Mouse (Mus musculus) cerebral cortex, adult 2 months (tissue): ENCODE measurements around the gene Plcb4.

Experiments used
- WGBS: fragments of 180-500 bp; shearing (Covaris S2); methylation state at CpG from one replicate; pipeline ENCODE4 v1.1.7; 2018; 5-methylcytosine and 5-hydroxymethylcytosine counted together

The Plcb4 gene

DNA sequence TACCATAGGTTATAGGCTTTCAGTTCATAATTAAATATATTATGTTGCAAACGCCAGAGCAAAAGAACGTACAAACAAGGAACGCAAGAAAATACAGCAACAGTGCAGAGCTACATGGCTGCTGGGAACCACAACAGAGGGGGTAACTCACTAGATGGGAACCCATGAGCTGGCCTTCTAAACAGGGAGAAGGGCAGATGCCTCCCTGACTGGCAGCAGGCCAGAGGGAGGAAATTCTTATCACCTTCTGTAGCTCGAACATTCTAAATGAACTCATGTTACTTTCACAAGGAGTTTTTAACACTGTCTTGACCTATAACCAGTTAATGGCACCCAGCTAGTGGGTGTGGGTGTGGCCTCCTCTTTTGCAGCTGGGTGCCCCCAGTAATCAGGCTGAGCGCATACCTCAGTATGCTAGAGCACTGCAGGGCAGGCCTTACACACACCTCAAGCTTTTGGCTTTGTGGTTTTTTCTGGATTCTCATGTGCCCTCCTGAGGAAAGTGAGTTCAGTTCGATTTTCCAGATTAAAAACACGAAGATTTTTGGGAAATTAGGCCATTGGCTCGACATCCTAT, 102.5 kb downstream of the Plcb4 start:
- whole genome bisulfite sequencing: 91% methylated on average over 8 of the region's 8 CpGs

DNA sequence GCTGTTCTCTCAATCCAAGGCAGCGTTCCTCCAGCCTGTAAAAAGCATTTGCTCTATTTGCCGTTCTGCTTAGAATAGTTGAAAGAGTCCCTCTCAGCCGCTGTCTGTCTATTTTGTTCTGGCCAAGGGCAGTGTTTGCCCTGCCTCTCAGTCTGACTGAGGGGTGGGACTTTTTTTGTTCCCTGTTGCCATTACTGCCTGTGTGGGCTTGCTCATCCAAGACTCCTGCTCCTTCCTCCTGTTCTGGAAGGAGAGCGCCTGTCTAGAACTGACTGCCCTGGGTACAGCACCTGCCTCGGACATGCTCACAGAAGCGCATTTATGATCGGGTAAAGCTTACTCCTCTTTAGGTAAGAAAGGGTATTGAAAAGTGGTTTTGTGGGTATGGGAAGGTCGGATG, 105.9 kb downstream of the Plcb4 start:
- WGBS: 72% methylated on average over 8 of the region's 8 CpGs

DNA sequence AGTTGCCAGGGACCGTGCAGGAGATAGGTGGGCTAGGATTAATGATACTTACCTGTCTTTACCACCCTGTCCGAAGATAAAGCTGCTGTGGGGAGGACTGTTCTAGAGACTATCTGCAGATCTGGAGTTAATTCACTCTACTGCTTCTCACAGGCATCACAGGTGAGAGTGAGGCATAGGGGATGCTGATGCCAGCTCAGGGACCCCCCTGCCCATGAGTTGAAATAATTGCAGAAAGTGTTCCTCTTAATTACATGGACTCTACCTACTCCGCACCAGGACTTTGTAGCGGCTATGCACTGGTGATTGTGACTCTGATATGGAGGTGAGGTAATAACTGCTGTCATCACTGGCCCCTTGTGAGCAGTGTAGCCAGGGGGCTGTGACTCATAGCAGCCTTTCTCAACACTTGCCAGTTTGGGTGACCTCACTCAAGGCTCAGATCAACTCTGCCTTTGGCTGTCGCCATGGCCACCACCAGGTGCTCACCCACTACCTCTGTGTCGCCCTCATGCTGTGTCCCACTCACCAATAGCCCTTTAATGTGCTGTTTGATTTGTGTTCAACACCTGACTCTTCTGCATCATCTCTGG, 107.8 kb downstream of the Plcb4 start:
- 95% methylated on average over 6 of the region's 6 CpGs for WGBS

DNA sequence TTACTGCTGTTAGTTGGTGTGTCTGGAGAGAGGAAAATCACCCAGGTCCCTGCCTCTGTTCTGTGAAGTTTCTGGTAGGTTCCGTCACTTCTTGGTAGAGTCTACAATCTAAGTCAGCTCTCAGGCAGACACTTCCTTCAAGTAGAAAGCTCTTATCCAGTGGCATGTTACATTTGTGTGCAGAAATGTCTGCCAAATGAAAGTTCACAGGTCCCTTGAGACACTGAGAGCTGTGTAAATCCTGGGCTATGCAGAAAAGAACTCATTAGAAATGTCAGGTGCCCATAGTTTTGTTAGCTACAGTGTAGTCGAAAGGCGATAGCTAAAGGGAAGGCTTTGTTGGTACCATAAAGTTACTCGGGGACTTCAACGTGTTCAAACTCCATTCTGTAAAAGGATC, 108.7 kb downstream of the Plcb4 start:
- WGBS: 90% methylated on average over 5 of the region's 5 CpGs

DNA sequence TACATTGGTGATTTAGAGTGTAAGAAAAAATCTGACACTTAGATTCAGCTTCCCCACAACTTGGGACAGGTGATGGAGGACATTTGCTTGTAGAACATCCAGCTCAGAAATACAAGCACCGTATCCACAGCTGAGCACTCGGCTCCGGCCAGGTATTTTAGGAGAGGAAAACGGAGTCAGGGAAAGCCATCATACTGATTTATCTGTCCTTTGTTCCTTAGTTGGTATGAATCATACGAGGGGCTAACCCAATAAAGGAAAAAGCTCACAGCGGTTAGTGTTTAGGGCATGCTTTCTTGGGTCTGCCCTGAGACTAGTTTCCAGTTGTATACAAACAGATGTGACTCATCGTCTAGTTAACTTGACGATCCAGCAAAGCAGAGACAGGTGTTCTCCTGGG, 110.9 kb downstream of the Plcb4 start:
- WGBS: 95% methylated on average over 8 of the region's 8 CpGs

DNA sequence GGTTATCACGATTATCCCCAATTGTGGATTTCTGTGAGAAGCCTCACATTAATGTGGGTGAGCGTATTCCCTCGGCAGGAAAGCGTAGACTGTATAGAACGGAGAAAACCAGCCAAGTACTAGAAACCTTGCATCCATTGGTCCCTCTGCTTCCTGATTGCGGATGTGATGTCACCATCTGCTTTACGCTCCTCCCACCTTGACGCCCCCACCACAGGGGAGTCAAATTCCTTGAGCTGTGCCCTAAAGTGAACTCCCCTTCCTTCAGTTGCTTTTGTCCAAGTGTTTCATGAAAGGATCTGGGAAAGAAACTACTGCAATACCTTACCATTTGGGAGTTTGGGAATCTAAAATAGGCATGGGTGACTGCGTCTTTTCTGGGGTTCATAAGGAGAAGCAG, 111.4 kb downstream of the Plcb4 start:
- WGBS: 91% methylated on average over 9 of the region's 9 CpGs

DNA sequence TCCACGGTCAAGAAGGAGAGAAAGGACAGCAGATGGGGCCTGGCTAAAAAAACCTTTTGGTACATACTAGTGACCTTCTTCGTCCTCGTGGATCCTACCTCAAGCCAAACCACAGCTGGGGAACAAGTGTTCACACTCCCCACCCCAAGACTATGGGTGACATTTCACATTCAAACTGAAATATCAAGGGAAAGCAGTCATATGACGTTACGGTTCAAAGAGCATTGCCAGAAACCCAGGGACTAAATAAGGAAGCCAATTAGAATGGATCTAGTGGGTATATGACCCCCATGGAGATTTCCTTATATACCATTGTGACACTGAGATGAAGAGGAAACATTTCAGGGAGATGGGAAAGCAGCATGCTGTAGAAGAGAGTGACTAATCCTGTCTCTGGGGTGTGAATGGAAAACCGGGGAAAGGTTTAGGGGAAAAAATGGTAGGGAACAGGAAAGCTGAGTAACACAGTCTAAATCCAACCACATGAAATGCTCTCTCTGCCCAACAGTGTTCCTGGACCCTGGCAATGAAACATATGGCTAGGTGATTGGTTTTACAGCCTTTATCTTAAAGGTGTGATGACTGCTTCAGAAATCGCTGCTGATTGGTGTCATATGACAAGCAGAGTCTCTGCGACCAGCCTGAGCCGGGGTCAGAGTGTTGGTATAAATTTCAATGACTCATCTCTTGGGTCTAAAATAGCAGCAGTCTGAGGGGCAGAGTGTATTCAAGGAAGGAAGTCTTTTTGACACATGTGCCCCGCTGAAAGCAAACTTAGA, 114.6 kb downstream of the Plcb4 start:
- 72% methylated on average over 10 of the region's 10 CpGs for WGBS

DNA sequence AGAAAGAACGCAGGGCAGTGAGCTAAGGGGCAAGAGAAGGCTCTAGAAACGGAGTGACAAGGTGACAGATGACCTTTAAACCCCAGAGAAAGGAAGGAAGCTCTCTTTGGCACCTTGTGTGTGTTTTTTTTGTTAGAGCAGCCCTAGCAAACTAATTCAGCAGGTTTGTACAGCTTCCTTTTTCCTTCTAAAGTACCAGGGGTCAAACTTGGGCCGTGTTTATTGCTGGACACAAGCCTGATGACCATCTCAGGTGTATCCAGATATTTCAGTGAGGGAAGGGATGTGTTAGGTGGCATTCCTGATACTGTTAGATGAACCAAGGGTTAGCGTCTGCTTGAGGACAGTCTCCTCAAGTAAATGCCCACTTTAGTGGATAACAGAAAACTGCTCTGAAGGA, 116.2 kb downstream of the Plcb4 start:
- 87% methylated on average over 4 of the region's 4 CpGs for WGBS

DNA sequence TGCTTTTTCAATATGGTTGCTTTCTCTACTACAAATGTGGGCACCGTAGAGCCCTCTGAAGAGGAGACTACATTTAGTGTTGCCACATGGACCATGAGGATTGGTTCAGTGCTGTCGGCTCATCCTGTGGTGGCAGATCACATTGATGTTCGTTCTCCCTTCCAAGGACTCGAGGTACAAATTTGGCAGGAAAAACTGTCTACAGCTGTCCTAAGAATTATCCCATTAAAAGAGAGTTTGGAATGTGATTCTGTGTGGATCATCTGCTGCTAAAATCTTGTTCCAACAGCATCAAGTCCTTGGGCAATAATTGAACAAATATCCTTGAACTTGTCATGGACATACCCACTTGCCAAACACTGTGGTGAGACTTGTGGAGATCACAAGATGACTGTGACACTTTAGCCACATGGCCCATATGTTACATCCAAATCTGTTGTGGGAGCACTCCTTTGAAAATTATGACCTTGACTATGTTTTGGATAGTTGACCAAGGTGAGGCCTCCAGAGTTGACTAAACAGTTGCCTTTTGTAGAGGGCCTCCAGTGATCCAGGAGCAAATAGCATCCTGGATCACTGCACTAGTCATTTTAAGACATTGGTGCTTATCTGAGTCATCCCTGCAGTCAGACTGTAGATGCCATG, 117.4 kb downstream of the Plcb4 start:
- 79% methylated on average over 4 of the region's 4 CpGs for WGBS

DNA sequence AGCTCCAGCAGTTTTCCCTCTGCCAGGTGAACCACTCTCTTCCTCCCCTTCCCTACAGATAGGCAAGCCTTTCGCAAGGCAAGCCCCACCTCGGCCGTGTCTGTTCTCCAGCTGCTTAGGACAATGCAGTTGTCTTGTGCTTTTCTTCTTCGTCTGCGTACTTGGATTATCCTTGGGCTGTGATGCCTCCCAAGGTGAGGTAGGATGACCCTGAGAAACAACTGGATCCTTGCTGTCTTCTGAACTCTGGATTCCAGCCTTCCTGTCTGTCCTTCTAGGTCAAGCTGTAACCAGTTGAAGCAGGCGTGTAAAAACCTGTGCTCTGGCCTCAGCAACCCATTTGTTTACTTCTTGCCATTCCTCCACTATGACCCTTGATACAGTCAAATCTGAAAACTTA, 122.6 kb downstream of the Plcb4 start:
- 91% methylated on average over 6 of the region's 6 CpGs for WGBS

DNA sequence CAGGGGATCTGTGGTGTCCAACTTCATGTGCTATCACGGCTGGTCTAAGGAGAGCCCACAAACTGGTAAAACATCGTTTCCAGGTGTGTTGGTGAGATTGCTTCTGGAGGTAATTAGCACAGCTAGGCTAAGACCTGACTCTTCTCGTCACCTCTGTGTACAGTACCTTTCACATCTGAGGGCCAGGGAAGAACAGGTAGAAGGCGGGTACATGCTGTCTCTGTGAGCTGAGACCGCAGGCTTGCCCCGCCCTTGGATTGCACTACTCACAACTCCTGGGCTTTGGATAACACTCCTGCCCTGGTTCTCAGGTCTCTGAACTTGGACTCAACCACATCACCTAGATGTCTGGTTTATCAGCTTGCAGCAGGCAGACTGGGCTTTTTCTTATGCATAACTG, 128.6 kb downstream of the Plcb4 start:
- 95% methylated on average over 6 of the region's 6 CpGs for WGBS

DNA sequence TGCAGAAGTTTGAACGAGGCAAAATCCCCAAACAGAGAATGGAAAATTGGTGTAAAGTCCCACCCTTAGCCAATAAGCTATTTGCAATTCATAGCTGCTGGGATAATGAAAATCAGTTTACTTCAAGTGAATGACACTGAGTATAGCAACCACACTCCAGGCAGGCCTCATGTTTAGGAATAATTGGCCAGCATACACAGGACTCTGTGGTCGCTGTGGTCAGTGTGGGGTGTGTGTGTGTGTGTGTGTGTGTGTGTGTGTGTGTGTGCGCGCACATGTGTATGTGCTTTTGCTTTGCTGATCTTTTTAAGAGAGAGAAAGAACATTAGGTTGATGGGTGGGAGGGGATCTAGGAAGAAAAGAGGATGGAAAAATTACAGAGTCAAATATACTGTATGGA, 134.1 kb downstream of the Plcb4 start:
- 82% methylated on average over 4 of the region's 4 CpGs for WGBS

DNA sequence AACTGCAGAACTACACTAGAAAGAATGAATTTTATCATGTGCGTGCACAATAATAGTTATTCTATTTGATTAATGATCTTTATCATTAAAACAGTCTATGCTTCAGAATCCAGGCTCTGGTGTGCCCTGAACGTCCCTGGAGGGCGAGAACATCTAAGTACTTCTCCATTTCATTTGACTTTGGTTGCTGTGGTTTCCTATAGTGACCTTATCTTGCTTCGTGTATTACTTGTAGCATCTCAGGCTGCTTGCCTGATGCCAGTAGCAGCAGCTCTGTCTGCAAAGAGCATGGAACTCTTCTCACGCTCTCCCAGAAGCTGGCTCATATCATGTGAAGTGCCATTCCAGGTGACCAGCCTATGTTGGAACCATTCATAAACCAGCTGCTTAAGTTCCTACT, 137.9 kb downstream of the Plcb4 start:
- 87% methylated on average over 5 of the region's 5 CpGs for WGBS

DNA sequence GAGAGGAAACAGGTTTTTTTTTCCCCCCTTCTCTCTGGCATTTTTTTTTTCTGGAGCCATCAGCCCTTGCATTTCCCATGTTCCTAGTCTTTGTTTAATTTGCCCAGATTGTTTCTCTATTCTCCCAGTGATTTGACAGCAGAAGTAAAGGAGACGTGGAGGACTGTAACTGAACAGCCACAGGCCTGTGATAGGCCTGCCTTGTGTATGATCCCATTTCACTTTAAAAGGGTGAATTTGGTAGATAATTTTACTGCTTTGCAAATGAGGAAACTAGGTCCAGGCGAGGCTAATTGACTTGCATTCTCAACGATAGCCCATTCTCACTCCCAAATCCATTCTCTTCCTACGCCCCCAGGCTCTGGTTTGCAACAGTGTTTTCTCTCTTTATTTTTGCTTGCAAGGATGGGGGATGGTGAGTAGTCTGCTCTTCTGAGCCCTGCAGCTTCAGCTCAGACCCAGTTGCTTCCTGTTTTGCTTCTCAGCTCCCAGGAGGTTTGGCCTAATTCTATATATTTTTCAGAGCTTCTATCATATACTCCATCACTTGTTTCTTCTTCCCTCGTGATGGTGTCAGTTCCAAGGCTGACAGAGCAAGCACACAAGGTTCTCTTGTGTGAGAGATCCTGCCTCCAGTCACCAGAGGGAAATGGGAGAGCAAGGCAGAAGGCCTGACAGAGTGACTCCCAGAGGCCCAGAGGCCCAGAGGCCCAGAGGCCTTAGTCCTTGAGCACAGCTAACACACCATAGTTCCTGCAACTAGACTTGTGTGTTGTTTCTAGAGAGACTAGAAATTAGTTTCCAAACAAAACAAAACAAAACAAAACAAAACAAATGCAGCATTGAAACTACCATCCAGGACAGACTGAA, 139.1 kb downstream of the Plcb4 start:
- 19% methylated on average over 5 of the region's 5 CpGs for WGBS

DNA sequence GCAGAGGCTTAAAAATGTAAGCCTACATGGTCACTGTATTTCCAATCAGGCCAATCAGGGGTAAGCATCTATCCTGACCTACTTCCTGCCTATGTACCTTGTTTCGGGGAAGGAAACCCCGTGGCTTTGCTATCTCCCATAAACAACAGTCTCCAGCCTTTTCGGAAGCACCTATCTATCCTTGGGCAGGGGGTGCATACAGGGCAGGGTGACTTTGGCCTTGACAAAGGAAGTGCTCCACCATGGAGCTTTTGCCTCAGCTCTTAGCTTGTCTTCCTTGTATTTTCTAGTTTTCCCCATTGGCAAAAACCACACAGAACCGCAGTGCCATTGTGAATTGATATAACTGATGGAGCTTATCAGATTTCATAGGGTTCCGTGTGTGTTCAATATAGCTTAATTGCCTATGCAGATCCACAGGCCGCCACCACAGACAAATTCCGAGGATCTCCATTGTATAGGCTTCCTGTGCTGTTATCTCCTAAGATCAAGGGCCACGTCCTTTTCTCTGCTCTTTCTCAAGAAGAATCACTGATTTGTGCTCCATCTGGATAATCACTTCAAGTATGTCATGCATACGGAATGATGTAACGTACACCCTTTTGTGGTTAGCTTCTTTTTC, 140.4 kb downstream of the Plcb4 start:
- 92% methylated on average over 10 of the region's 10 CpGs for WGBS

DNA sequence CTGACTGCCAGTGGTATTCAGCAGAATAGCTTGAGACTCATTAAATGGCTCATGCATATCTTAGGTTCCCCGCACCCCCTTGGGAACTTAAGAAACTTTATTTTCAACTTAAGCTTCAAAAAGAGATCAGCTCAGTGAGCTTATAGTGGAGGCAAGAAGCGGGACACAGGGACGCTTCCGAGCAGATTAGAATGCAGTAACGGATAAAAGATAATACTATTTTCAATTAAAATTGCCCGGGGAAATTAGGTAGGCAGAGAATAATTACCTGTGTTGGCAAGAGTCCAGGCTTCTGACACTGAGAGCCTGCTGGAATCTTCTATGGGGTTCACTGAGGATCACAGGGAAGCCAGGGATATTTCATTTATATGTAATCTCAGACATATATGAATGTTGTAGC, 141.6 kb downstream of the Plcb4 start:
- 82% methylated on average over 6 of the region's 6 CpGs for WGBS

DNA sequence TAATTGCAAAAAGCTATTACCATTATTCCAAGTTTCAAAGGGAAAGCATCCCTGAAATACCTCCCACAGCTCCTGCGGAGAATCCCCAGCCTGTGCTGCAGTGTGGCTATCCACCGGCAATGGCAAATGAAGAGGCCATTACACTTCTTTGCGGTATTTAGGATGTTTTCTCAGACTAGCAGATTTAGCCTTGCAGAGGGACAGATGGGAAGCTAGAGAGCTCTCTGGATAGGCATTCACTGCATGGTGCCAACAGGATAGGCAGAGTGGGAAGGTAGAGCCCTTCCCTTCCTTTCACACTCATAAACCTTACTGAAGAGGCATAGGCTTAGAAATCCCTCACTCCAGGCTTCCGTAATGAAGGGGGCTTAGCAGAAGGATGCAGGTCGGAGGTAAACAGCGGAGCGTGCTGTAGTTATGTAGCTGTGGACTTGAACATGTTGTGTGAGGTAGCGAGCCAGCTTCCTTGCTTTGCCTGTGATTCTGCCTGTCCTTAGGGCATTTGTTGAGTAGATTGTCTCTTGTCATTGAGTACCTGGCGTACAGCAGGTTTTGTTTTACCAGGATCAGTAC, 144.2 kb downstream of the Plcb4 start:
- WGBS: 74% methylated on average over 9 of the region's 9 CpGs

DNA sequence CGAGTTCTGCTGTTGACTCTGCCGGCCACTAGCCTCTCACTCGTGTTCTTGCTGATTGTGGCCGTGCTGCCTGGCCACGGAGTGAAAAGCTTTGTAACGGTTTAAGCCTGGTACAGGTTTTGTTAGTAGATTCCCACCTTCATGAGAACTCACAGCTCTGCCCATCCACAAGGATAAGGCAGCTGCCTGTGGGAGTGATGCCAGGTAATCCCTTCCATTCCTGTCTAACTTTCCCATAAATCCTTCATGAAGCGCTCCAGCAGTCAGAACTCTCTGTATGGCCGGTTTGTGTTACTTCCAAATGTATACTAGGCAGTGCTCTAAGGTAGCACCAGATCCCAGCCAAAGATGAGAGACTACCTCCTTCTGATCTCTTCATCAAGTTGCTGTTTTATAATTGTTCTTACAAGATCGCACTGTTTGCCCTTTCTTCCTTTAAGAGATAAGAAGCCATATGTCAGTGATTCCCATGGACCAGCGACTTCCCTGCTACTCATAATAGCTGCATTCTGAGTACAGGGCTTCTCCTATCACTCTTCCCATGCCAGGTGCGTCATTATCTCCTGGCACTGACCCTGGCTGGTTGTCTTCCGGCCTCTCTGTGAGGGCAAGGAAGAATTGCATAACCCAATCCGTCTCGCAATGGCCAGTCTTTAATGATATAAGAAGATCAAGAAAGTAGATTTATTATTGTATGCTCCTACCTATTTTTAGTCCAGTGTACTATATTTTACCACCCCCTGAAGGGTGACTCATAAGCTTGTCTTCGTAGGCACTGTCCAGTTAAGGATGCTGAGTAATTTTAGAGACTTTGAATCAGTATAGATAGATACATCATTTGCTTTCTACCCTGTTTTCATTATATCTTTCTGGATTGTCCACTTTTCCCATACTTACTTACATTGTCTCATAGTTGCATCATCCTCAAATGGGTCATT, 147.2 kb downstream of the Plcb4 start:
- WGBS: 77% methylated on average over 15 of the region's 15 CpGs

DNA sequence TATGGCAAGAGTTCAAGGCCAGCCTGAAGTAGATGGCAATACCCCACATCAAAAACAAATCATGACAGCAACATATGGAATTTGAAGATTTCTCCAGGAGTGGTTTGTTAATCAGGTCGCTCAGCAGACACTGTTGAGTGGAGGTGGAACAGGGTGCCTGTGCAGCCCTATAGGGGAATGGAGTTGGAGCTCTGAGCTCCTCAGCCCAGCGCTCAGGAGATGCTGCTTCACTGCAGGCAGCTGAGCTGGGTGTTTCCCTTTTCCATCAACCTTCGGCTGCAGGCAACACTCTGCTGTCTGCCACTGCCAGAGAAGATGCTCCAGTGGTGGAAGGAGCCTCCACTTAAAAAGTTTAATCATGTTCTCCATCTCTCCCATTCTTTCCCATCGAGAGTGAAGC, 149.5 kb downstream of the Plcb4 start:
- WGBS: 75% methylated on average over 4 of the region's 4 CpGs

DNA sequence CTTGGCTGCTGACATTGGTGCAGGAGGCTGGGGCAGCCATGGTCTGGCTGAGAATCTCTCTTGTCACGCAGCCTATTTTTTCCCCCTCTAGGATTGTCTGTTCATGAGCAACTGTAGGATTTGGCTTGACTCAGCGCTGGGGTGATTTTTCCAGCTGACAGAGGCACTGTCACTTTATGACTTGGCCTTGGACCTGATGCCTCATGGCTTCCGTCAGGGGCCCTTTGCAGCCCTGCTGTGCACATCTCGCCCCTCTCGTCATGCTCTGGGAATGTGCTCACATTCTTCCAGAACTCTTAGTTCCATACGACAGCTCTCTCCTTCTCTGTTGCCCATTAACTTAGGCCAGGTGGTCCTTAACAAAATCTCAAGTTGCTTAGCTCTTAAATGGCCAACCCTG, 152.0 kb downstream of the Plcb4 start:
- 93% methylated on average over 6 of the region's 6 CpGs for WGBS
